Mouse (Mus musculus): ENCODE data around the gene Sh3d21. TPM values are rescaled to one million over a fixed set of nuclear protein-coding genes. Genes with fewer than 3 reads are reported as not detected.

Gene Sh3d21
- polyA plus RNA-seq, 1 experiment: 0.27 TPM

DNA sequence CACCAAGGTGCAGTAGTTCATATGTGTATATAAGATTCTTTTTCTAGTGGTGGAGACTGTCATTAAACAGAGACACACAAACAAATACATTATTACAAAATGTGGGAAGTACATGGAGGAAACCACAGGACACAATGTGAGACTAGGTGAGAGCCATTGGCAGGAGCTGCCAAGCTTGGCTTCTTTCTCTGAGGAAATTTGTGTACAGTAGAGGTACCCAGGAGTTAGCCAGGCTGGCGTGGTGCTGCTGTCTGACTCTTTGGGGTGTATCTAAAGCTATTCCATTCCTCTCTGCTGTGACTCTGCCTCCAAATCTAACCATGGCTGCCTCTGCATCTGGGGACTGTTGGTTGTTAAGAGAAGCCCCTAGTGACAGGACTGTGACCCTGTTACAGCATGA lies 44.2 kb downstream of the Sh3d21 start:
- Histone ChIP-seq H3K36me3 (ENCODE audit: control insufficient read depth, insufficient read depth) (peaks cover 29% of the 10 kb centered on the region), H3K4me3 (ENCODE audit: insufficient read depth, poor library complexity, severe bottlenecking) (no peak overlapping the region), H3K27me3 (ENCODE audit: control insufficient read depth, insufficient read depth, insufficient read length) (no peaks in the 10 kb centered on the region)

GRCm38 (mm10) chr4:126118651-126119050 lies 44.6 kb downstream of the Sh3d21 start:
- Histone ChIP-seq H3K27me3 (ENCODE audit: control insufficient read depth, insufficient read depth, insufficient read length) (no peaks in the 10 kb centered on the region), H3K36me3 (ENCODE audit: control insufficient read depth, insufficient read depth) (peaks cover 25% of the 10 kb centered on the region), H3K4me3 (ENCODE audit: insufficient read depth, poor library complexity, severe bottlenecking) (no peak overlapping the region), H3ac (ENCODE audit: control insufficient read depth, insufficient read length, low read depth) (no peak overlapping the region), H3K79me2 (ENCODE audit: control insufficient read depth, insufficient read depth) (peaks cover 96% of the 10 kb centered on the region), H3K79me3 (ENCODE audit: low read depth) (peaks cover 28% of the 10 kb centered on the region)
- TF ChIP-seq USF1 (IDR thresholded peaks at IDR 0.05; ENCODE audit: low read depth): no peak
- no peak for TF ChIP-seq MYOG (IDR thresholded peaks at IDR 0.05; ENCODE audit: control insufficient read depth, extremely low read depth, insufficient read length)

More for the DNA sequence above, 44.2 kb downstream of the Sh3d21 start:
- H3K79me3 ChIP-seq (ENCODE audit: low read depth): peaks cover 26% of the 10 kb centered on the region
- H3K79me2 ChIP-seq (ENCODE audit: control insufficient read depth, insufficient read depth): peaks cover 93% of the 10 kb centered on the region
- no peak overlapping the region for H3ac ChIP-seq (ENCODE audit: control insufficient read depth, insufficient read length, low read depth)
- TF ChIP-seq CEBPB (IDR thresholded peaks at IDR 0.05; ENCODE audit: low read depth) (no peak), MYOG (IDR thresholded peaks at IDR 0.05; ENCODE audit: control insufficient read depth, extremely low read depth, insufficient read length) (no peak), MYOD1 (IDR thresholded peaks at IDR 0.05; ENCODE audit: control insufficient read depth, insufficient read length, low read depth) (no peak), MAX (IDR thresholded peaks at IDR 0.05) (no peak), USF1 (IDR thresholded peaks at IDR 0.05; ENCODE audit: low read depth) (no peak), CTCF (IDR thresholded peaks at IDR 0.05; ENCODE audit: control insufficient read depth, insufficient read depth, insufficient read length) (no peak), FOSL1 (IDR thresholded peaks at IDR 0.05; ENCODE audit: insufficient read depth, low read length, poor library complexity, severe bottlenecking) (no peak)

DNA sequence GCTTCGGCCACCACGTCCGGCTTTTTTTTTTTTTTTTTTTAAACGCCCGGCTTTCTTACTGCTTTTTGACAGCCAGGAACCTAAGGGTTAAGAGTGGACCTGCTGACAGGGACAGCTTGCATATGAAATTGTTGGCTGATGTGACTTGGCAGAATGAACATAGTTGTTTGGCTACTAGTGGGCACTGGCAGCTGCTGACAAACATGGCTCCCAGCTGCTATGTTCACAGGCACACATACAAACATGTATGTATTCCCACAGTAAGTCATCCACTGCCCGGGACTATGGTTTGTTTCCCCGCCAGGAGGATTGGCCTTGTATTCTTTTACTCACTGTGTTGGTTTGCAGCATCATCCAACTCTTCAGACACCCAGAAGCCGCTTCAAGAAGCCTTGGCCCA lies 46.2 kb downstream of the Sh3d21 start:
- Histone ChIP-seq H3K79me3 (ENCODE audit: low read depth) (peaks cover 41% of the 10 kb centered on the region), H3K4me3 (ENCODE audit: insufficient read depth, poor library complexity, severe bottlenecking) (no peak overlapping the region), H3K27me3 (ENCODE audit: control insufficient read depth, insufficient read depth, insufficient read length) (no peaks in the 10 kb centered on the region), H3K79me2 (ENCODE audit: control insufficient read depth, insufficient read depth) (peaks cover 100% of the 10 kb centered on the region), H3K36me3 (ENCODE audit: control insufficient read depth, insufficient read depth) (peaks cover 19% of the 10 kb centered on the region), H3ac (ENCODE audit: control insufficient read depth, insufficient read length, low read depth) (no peak overlapping the region)
- TF ChIP-seq FOSL1 (IDR thresholded peaks at IDR 0.05; ENCODE audit: insufficient read depth, low read length, poor library complexity, severe bottlenecking) (no peak), MYOD1 (IDR thresholded peaks at IDR 0.05; ENCODE audit: control insufficient read depth, insufficient read length, low read depth) (no peak), MAX (IDR thresholded peaks at IDR 0.05) (no peak), CTCF (IDR thresholded peaks at IDR 0.05; ENCODE audit: control insufficient read depth, insufficient read depth, insufficient read length) (no peak), CEBPB (IDR thresholded peaks at IDR 0.05; ENCODE audit: low read depth) (no peak), MYOG (IDR thresholded peaks at IDR 0.05; ENCODE audit: control insufficient read depth, extremely low read depth, insufficient read length) (no peak)

GRCm38 (mm10) chr4:126115871-126116521 lies 47.3 kb downstream of the Sh3d21 start:
- TF ChIP-seq CTCF (IDR thresholded peaks at IDR 0.05; ENCODE audit: control insufficient read depth, insufficient read depth, insufficient read length) (no peak), MAX (IDR thresholded peaks at IDR 0.05) (no peak), USF1 (IDR thresholded peaks at IDR 0.05; ENCODE audit: low read depth) (no peak), MYOG (IDR thresholded peaks at IDR 0.05; ENCODE audit: control insufficient read depth, extremely low read depth, insufficient read length) (no peak)
- no peak overlapping the region for H3ac ChIP-seq (ENCODE audit: control insufficient read depth, insufficient read length, low read depth)
- no peaks in the 10 kb centered on the region for H3K27me3 ChIP-seq (ENCODE audit: control insufficient read depth, insufficient read depth, insufficient read length)
- H3K4me3 ChIP-seq (ENCODE audit: insufficient read depth, poor library complexity, severe bottlenecking): no peak overlapping the region
- H3K79me3 ChIP-seq (ENCODE audit: low read depth): peaks cover 46% of the 10 kb centered on the region
- H3K79me2 ChIP-seq (ENCODE audit: control insufficient read depth, insufficient read depth): peaks cover 98% of the 10 kb centered on the region
- peaks cover 19% of the 10 kb centered on the region for H3K36me3 ChIP-seq (ENCODE audit: control insufficient read depth, insufficient read depth)

GRCm38 (mm10) chr4:126115411-126115810 lies 47.9 kb downstream of the Sh3d21 start:
- Histone ChIP-seq H3ac (ENCODE audit: control insufficient read depth, insufficient read length, low read depth) (no peak overlapping the region), H3K79me2 (ENCODE audit: control insufficient read depth, insufficient read depth) (peaks cover 92% of the 10 kb centered on the region), H3K4me3 (ENCODE audit: insufficient read depth, poor library complexity, severe bottlenecking) (no peak overlapping the region), H3K27me3 (ENCODE audit: control insufficient read depth, insufficient read depth, insufficient read length) (no peaks in the 10 kb centered on the region), H3K36me3 (ENCODE audit: control insufficient read depth, insufficient read depth) (peaks cover 15% of the 10 kb centered on the region), H3K79me3 (ENCODE audit: low read depth) (peaks cover 41% of the 10 kb centered on the region)
- TF ChIP-seq USF1 (IDR thresholded peaks at IDR 0.05; ENCODE audit: low read depth): no peak
- no peak for TF ChIP-seq CTCF (IDR thresholded peaks at IDR 0.05; ENCODE audit: control insufficient read depth, insufficient read depth, insufficient read length)
- TF ChIP-seq MYOG (IDR thresholded peaks at IDR 0.05; ENCODE audit: control insufficient read depth, extremely low read depth, insufficient read length): no peak
- TF ChIP-seq CEBPB (IDR thresholded peaks at IDR 0.05; ENCODE audit: low read depth): no peak
- TF ChIP-seq MYOD1 (IDR thresholded peaks at IDR 0.05; ENCODE audit: control insufficient read depth, insufficient read length, low read depth): no peak
- no peak for TF ChIP-seq FOSL1 (IDR thresholded peaks at IDR 0.05; ENCODE audit: insufficient read depth, low read length, poor library complexity, severe bottlenecking)
- no peak for TF ChIP-seq MAX (IDR thresholded peaks at IDR 0.05)

DNA sequence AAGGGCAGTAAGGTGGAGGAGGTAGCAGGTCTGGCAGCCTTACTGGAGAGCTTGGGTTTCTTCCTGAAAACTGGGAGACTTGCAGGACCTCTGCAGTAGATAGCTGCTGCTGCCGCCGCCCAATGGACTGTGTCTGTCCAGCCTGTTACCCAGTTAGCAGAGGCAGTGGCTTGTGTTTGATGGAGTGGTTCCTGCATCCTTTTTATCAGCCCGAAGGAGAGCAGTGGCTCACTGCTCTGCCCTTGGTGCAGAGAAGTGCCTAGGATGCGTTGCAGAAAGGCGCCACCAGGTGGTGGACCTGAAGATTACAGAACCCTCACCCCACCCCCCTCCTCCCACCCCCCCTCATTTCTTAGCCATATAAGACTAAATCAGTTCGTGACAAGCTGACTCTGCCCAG lies 49.3 kb downstream of the Sh3d21 start:
- H3K27me3 ChIP-seq (ENCODE audit: control insufficient read depth, insufficient read depth, insufficient read length): no peaks in the 10 kb centered on the region
- H3K79me2 ChIP-seq (ENCODE audit: control insufficient read depth, insufficient read depth): peaks cover 86% of the 10 kb centered on the region
- peaks cover 12% of the 10 kb centered on the region for H3K36me3 ChIP-seq (ENCODE audit: control insufficient read depth, insufficient read depth)
- H3K79me3 ChIP-seq (ENCODE audit: low read depth): peaks cover 40% of the 10 kb centered on the region
- no peak for TF ChIP-seq MYOG (IDR thresholded peaks at IDR 0.05; ENCODE audit: control insufficient read depth, extremely low read depth, insufficient read length)
- no peak for TF ChIP-seq CEBPB (IDR thresholded peaks at IDR 0.05; ENCODE audit: low read depth)
- TF ChIP-seq CTCF (IDR thresholded peaks at IDR 0.05; ENCODE audit: control insufficient read depth, insufficient read depth, insufficient read length): peak; percentile 24
- H3ac ChIP-seq (ENCODE audit: control insufficient read depth, insufficient read length, low read depth): no peak overlapping the region
- no peak overlapping the region for H3K4me3 ChIP-seq (ENCODE audit: insufficient read depth, poor library complexity, severe bottlenecking)
